Mouse (Mus musculus) liver, embryonic 12.5 days (tissue): ENCODE data around the gene 4632433K11Rik. TPM values are rescaled to one million over a fixed set of nuclear protein-coding genes. Genes with fewer than 3 reads are reported as not detected.
A peak's percentile ranks its signal among the peaks of the same experiment; 100 is the strongest.
"Not testable (repeated sequence)": the region's sequence is repeated elsewhere in the genome, so short reads cannot be mapped to it uniquely, and the experiment has no call there.

ENCODE experiments used
- ATAC-seq: fragments of 200-750 bp; cut with Nextera tagmentation; 2 replicates; pipeline ENCODE4 v1.8.0; 2017; ENCODE audit warnings: moderate number of reproducible peaks, mild to moderate bottlenecking, moderate library complexity
- H3K27ac ChIP-seq: fragments of 300-500 bp; sonication (generic); 2 replicates; pipeline ENCODE4 v1.5.1; 2016; ENCODE audit warnings: mild to moderate bottlenecking
- H3K27me3 ChIP-seq: fragments of 300-500 bp; sonication (generic); replicated peaks from 2 replicates; pipeline ENCODE4 v1.6.1; 2016; ENCODE audit warnings: mild to moderate bottlenecking, moderate library complexity
- H3K36me3 ChIP-seq: fragments of 300-500 bp; sonication (generic); 2 replicates; pipeline ENCODE4 v1.6.1; 2016; ENCODE audit warnings: mild to moderate bottlenecking, moderate library complexity
- H3K4me1 ChIP-seq: fragments of 300-500 bp; sonication (generic); 2 replicates; pipeline ENCODE4 v1.6.1; 2016
- H3K4me2 ChIP-seq: fragments of 300-500 bp; sonication (generic); 2 replicates; pipeline ENCODE4 v1.6.1; 2016; ENCODE audit warnings: mild to moderate bottlenecking, moderate library complexity
- H3K4me3 ChIP-seq: fragments of 300-500 bp; sonication (generic); 2 replicates; pipeline ENCODE4 v1.5.1; 2016; ENCODE audit warnings: mild to moderate bottlenecking, moderate library complexity
- H3K9ac ChIP-seq: fragments of 300-500 bp; sonication (generic); 2 replicates; pipeline ENCODE4 v1.6.1; 2016; ENCODE audit warnings: mild to moderate bottlenecking, moderate library complexity
- H3K9me3 ChIP-seq: fragments of 300-500 bp; sonication (generic); replicated peaks from 2 replicates; pipeline ENCODE4 v1.6.1; 2016; ENCODE audit warnings: mild to moderate bottlenecking, moderate library complexity
- WGBS: fragments of 180-500 bp; shearing (Covaris S2); methylation state at CpG from one replicate; pipeline ENCODE4 v1.1.7; 2016; ENCODE audit not compliant: insufficient replicate concordance; 5-methylcytosine and 5-hydroxymethylcytosine counted together
- polyA plus RNA-seq: library from polyadenylated mRNA; unstranded; fragments of >200 nt; fragmentation: Nextera tagmentation; extraction: Ambion mirVana; gene quantifications from 2 replicates; pipeline ENCODE4 v1.2.1, GENCODE M21; 2016

4632433K11Rik gene
- polyA plus RNA-seq, 1 experiment from 2014 or later: not detected

DNA sequence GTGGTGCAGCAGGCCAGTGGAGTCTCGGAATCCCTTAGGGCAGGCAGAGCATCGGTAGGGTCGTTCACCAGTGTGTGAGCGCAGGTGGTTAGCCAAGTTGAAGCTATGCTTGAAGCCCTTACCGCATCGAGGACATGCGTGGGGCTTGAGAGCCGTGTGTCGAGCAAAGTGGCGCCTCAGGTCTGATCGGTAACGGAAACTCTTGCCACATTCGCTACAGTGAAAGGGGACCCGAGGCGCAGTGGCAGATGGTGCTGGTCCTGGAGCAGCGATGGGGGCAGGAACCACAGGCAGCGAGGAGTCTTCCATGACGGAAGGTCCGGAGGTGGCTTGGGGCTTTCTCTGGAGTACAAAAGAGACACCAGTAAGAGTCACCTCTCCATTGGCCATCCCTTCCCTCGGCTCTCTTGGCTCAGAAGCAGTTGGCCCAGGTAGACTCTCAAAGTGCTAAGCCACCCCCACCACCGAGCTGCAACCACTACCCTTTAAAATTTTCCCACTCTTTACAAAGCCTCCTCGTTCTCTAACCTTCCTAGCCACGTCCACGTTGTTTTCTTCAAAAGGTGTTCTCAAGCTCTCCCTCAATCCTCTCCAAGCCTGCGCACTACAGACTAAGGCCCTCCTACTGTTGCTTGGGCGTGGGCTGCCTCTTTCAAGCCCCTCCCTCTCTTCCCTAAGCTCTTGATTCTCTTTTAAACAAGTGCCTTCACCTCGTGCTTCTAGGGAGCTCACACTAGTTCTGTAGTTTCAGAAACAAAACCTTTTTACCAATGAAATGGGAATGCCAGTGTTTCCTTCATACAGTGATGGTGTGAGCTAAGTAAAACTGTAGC, 21.0 kb upstream of the 4632433K11Rik start:
- Histone ChIP-seq H3K9ac (peak overlapping the region; percentile 85), H3K4me1 (peaks cover 25% of the 10 kb centered on the region), H3K27ac (peak overlapping the region; percentile 41; the same call in 1 of the 2 replicates), H3K9me3 (0 out of 2 replicates have a peak, but pooled peaks cover 5% of the 10 kb centered on the region), H3K4me2 (peak overlapping the region; percentile 85), H3K36me3 (peaks cover 68% of the 10 kb centered on the region), H3K4me3 (peak overlapping the region; percentile 78), H3K27me3 (no peaks in the 10 kb centered on the region)
- 82% methylated on average over 27 of the region's 27 CpGs for WGBS
- no peak for ATAC-seq

DNA sequence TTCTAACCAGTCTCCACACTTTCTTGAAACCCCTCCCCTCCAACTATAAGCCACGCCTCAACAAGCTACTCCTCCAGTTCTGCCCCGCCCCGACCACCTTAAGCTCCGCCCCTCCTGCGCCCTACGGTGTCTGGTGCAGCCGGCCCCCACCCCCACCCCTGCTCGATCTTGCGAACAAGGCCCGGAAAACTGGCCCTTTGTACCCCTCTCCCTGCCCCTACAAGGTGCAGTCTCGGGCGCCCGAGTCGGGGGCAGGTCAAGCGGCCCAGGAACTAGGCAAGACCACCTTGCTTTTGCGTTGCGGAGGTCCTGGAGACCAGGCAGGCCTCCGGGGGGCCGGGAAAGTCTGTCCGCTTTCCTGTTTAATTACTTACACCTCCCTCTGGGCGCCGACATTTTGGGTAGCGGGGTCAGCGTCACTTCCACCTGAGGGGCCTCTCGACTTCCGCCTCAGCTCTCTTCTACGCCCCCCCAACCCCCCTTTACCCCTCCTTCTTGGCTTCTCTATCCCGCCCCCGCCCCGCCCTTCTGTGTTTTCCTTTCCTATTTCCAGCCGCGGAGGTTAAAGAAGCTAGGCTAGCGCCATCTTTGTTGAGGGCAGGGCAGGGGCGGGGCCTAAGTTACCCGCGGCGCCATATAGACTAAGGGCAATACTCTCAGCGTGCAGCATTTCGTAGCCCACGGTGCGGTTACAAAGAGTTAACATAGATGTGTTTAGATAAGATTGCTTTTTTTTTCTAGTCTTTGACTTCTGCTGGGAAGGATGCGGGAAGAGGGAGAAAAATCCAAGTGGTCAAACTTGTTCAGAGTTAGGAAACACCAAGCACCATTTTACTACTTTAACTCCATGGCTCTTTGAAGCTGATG, 19.4 kb upstream of the 4632433K11Rik start, which contains the start of the genes Zfp524 and Fiz1:
TSS of gene Zfp524 (plus strand) at position 165 of the 867 bp plus-strand sequence.
TSS of gene Fiz1 (minus strand) at position 447 of the 867 bp plus-strand sequence.
- peaks cover 58% of the 10 kb centered on the region for H3K36me3 ChIP-seq
- peak within 1 kb of the TSS; percentile 78 for H3K4me3 ChIP-seq
- peak within 1 kb of the TSS; percentile 85 for H3K4me2 ChIP-seq
- H3K9me3 ChIP-seq: 0 out of 2 replicates have a peak, but pooled peaks cover 5% of the 10 kb centered on the region
- no peaks in the 10 kb centered on the region for H3K27me3 ChIP-seq
- ATAC-seq: peak; percentile 77
- WGBS: under 1% methylated on average over 41 of the region's 42 CpGs
- peaks cover 32% of the 10 kb centered on the region for H3K4me1 ChIP-seq
- peak within 1 kb of the TSS; percentile 97 for H3K27ac ChIP-seq
- H3K9ac ChIP-seq: peak within 1 kb of the TSS; percentile 85

DNA sequence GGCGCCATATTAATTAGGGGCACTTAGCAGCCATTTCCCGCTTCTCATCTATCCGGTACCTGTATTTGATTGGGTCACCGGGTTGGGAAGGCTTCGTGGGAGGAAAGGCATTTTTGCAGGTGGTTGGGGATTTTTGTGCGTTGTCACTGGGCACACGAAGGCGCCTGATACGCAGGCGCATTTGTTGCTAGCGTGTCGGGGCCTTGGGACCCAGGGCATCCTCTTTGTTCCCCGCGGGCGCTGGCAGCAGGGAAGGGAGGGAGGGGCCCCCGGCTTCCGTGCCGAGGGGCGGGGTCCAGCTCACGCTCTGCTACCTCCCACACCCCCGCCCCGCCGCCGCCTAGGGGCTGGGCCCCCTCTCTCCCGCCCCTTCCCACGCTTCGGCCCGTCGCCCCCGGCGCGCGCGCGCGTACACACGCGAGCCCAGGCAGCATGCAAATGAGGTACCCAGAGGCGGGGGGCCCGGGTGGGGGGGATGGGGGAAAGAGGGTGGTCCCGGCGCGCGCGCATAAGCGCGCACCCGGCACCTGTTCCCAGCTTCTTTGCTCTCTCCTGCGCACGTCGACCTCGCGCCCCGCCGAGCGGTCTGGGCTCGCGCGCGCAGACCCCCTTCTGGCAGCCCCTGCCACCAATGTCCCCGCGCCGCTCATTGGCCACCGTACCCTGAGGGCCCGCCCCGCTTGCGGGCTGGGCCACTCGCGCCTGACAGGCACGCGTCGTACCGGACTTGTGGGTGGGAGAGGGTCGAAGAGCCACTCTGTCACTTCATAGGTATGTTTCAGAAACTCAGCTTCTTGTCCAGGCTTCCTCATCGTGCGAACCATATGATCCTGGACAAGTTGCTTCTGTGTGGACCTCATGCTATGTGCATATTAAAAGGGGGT, 18.6 kb upstream of the 4632433K11Rik start, which contains the start of gene Gm44973:
TSS of gene Gm44973 (plus strand) at position 379 of the 884 bp plus-strand sequence.
- WGBS: under 1% methylated on average over 52 of the region's 76 CpGs
- peak; percentile 76 for ATAC-seq

DNA sequence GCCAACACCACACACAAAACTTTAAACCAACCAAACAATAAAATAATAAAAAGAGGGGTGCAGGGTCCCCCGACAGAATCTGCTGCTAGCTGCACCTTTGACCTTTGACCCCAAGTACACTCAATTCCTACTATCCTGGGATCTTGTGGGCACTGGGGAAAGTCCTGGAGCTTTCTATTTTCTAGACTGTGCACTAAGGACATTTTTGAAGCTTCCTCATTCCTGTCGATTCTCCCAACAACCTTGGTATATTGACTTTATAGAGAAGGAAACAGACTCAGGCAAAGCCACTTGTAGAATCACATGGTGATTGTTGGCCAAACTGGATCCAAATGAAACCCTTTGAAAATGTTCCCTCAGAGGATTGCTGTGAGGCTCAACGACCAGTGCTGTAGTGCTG, 17.9 kb upstream of the 4632433K11Rik start:
- peak overlapping the region; percentile 97 for H3K27ac ChIP-seq
- H3K4me1 ChIP-seq: peaks cover 40% of the 10 kb centered on the region
- no peaks in the 10 kb centered on the region for H3K27me3 ChIP-seq
- WGBS: 51% methylated on average over 3 of the region's 3 CpGs
- no peak for ATAC-seq
- H3K4me3 ChIP-seq: peak overlapping the region; percentile 78
- H3K36me3 ChIP-seq: peaks cover 42% of the 10 kb centered on the region
- H3K9ac ChIP-seq: peak overlapping the region; percentile 85
- peak overlapping the region; percentile 85 for H3K4me2 ChIP-seq
- 0 out of 2 replicates have a peak, but pooled peaks cover 5% of the 10 kb centered on the region for H3K9me3 ChIP-seq

More for the DNA sequence above, 18.6 kb upstream of the 4632433K11Rik start, which contains the start of gene Gm44973:
- H3K27ac ChIP-seq: peak within 1 kb of the TSS; percentile 97
- no peaks in the 10 kb centered on the region for H3K27me3 ChIP-seq
- H3K4me3 ChIP-seq: peak within 1 kb of the TSS; percentile 78
- peaks cover 49% of the 10 kb centered on the region for H3K36me3 ChIP-seq
- peak within 1 kb of the TSS; percentile 85 for H3K9ac ChIP-seq
- peaks cover 36% of the 10 kb centered on the region for H3K4me1 ChIP-seq
- 0 out of 2 replicates have a peak, but pooled peaks cover 5% of the 10 kb centered on the region for H3K9me3 ChIP-seq
- H3K4me2 ChIP-seq: peak within 1 kb of the TSS; percentile 85

DNA sequence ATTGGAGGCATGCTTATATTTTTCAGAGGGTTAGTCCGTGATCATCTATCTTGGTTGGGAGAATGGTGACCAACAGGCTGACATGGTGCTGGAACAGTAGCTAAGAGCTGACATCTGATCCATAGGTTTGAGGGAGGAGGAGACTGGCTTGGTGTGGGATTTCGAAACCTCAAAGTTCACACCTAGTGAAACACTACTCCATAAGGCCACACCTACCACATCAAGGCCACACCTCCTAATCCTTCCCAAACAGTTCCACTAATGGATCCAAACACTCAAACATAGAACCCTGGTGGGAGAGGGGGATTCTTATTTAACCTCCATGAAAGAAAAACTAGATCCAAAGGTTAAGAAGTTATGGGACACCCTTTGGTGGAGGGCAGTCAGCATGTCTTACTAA, 17.0 kb upstream of the 4632433K11Rik start:
- no peak overlapping the region for H3K9ac ChIP-seq
- no peak overlapping the region for H3K27ac ChIP-seq
- peaks cover 48% of the 10 kb centered on the region for H3K4me1 ChIP-seq
- peaks cover 39% of the 10 kb centered on the region for H3K36me3 ChIP-seq
- no peak overlapping the region for H3K4me2 ChIP-seq
- no peak for ATAC-seq
- H3K27me3 ChIP-seq: no peaks in the 10 kb centered on the region
- H3K4me3 ChIP-seq: no peak overlapping the region
- WGBS: 86% methylated on average over 2 of the region's 2 CpGs
- 0 out of 2 replicates have a peak, but pooled peaks cover 5% of the 10 kb centered on the region for H3K9me3 ChIP-seq

DNA sequence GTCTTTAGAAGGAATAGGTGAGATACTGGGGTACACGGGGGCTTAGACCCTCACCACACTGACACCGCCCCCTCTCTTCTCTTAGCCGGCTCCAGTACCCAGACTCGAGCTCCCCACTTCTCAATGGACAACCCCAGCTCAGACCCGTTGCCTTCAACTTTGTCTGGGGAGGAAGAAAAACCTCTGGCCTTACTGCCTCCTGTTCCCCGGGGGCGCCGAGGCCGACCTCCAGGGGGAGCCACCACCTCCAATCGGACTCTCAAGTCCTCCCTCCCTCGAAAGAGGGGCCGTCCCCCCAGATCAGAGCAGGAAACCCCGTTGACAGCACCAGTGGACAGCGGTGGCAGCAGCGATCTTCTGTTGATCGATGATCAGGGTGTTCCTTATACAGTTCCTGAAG, 16.6 kb upstream of the 4632433K11Rik start:
- no peak overlapping the region for H3K9ac ChIP-seq
- H3K4me1 ChIP-seq: peaks cover 52% of the 10 kb centered on the region
- H3K9me3 ChIP-seq: 0 out of 2 replicates have a peak, but pooled peaks cover 5% of the 10 kb centered on the region
- no peak overlapping the region for H3K27ac ChIP-seq
- 85% methylated on average over 16 of the region's 16 CpGs for WGBS
- no peak overlapping the region for H3K4me3 ChIP-seq
- ATAC-seq: no peak
- H3K4me2 ChIP-seq: no peak overlapping the region
- no peaks in the 10 kb centered on the region for H3K27me3 ChIP-seq
- H3K36me3 ChIP-seq: peaks cover 39% of the 10 kb centered on the region

DNA sequence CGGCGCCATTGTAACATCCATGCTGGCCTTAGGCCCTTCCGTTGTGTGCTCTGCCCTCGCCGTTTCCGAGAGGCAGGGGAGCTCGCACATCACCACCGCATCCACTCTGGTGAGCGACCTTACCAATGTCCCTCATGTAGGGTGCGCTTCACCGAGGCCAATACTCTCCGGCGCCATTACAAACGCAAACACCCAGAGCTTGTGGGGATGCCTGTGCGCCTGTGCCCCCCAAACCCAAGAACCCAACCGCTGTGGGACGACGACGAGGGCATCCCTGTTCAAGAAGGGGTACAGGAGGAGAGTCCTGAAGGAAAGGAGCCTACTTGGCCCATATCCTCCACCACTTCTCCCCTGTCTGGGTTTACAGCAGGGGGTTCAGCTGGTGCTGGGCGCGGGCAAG, 16.0 kb upstream of the 4632433K11Rik start:
- WGBS: 92% methylated on average over 21 of the region's 21 CpGs
- ATAC-seq: no peak
- H3K9me3 ChIP-seq: 0 out of 2 replicates have a peak, but pooled peaks cover 5% of the 10 kb centered on the region
- H3K27ac ChIP-seq: no peak overlapping the region
- H3K9ac ChIP-seq: no peak overlapping the region
- no peak overlapping the region for H3K4me2 ChIP-seq
- peaks cover 39% of the 10 kb centered on the region for H3K36me3 ChIP-seq
- no peak overlapping the region for H3K4me3 ChIP-seq
- no peaks in the 10 kb centered on the region for H3K27me3 ChIP-seq
- peaks cover 52% of the 10 kb centered on the region for H3K4me1 ChIP-seq

DNA sequence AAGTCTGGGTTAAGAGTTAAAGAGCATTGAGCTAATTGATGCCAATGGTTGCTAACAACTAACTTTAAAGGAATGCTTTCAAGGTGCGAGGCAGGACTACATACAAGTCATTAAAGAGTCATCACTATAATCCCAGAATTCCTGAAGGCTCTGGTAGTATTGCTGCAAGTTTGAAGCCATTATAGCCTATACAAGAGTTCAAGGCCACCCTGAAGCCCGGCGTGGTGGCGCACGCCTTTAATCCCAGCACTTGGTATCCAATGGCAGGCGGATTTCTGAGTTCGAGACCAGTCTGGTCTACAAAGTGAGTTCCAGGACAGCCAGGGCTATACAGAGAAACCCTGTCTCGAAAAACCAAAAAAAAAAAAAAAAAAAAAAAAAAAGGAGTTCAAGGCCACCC, 14.3 kb upstream of the 4632433K11Rik start:
- ATAC-seq, H3K27me3 ChIP-seq, H3K9me3 ChIP-seq: not testable (repeated sequence)
- peak overlapping the region; percentile 95 for H3K9ac ChIP-seq
- 27% methylated on average over 8 of the region's 8 CpGs for WGBS
- peaks cover 44% of the 10 kb centered on the region for H3K4me1 ChIP-seq
- H3K27ac ChIP-seq: peak overlapping the region; percentile 97
- peaks cover 53% of the 10 kb centered on the region for H3K36me3 ChIP-seq
- peak overlapping the region; percentile 88 for H3K4me3 ChIP-seq
- H3K4me2 ChIP-seq: peak overlapping the region; percentile 76

DNA sequence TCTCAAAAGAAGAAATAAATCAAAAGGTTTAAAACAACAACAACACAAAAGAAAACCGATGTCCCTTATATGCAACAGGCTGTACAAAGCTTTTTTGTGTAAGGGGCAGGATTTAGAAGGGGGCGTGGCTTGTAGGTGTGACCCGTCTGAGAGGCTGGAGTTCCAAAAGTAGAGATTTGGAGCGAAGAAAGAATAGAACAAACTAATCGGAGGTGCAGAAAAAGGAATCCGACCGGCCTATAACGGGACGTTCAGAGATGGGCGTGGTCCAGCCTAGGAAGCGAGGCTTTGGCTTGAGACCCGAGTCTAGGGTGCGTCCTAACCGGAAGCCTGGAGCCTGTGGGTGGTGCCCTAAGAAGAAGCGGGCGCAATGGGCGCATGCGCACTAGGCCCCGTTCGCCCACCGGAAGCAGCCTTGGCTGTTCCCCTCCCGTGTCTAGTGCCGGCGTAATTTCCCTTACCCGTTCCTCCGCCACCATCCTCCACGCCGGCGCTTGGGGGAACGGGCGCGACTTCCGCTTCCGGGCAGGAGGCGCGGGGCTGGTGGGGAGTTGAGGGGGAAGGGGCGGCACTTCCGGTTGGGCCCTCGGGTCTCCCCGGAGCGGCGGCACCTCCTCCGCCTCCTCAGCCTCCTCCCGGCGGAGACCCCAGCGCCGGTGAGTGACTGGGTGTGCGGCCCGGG, 13.8 kb upstream of the 4632433K11Rik start, which contains the start of the genes Zfp865 and Ccdc106:
TSS of gene Zfp865 (plus strand) at position 377 of the 682 bp plus-strand sequence.
TSS of gene Ccdc106 (plus strand) at position 554 of the 682 bp plus-strand sequence.
- no peaks in the 10 kb centered on the region for H3K27me3 ChIP-seq
- peak; percentile 87 for ATAC-seq
- under 1% methylated on average over 44 of the region's 49 CpGs for whole genome bisulfite sequencing
- peak within 1 kb of the TSS; percentile 88 for H3K4me3 ChIP-seq
- H3K4me2 ChIP-seq: peak within 1 kb of the TSS; percentile 76
- peaks cover 44% of the 10 kb centered on the region for H3K4me1 ChIP-seq
- peak within 1 kb of the TSS; percentile 97 for H3K27ac ChIP-seq
- 0 out of 2 replicates have a peak, but pooled peaks cover 5% of the 10 kb centered on the region for H3K9me3 ChIP-seq
- peak within 1 kb of the TSS; percentile 95 for H3K9ac ChIP-seq
- peaks cover 59% of the 10 kb centered on the region for H3K36me3 ChIP-seq

DNA sequence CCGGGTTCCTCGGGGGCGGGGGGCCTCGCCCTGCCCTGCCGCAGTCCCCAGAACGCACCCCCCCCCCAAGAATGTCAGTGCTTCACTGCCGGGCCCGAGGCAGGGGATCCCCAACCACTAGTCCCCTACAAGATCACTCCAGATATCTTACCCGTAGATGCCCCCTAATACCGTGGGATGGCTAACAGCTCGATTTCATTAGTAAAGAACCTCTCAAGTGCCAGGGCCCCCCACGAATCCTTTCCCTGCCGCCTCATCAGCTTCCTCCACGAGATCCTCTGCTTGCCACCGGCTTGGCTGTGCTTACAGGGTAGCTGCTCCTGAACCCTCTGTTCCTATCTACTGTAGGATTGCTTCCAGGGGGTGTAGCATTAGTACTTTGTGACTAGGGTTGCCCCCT, 13.2 kb upstream of the 4632433K11Rik start:
- peak overlapping the region; percentile 95 for H3K9ac ChIP-seq
- ATAC-seq: peak; percentile 1; the same call in 1 of the 2 replicates
- WGBS: 0% methylated on average over 10 of the region's 15 CpGs

More for the DNA sequence above, 13.2 kb upstream of the 4632433K11Rik start:
- Histone ChIP-seq H3K4me2 (peak overlapping the region; percentile 76), H3K4me1 (peaks cover 44% of the 10 kb centered on the region), H3K9me3 (0 out of 2 replicates have a peak, but pooled peaks cover 5% of the 10 kb centered on the region), H3K27ac (peak overlapping the region; percentile 97), H3K36me3 (peaks cover 64% of the 10 kb centered on the region), H3K27me3 (no peaks in the 10 kb centered on the region), H3K4me3 (peak overlapping the region; percentile 88)
